Mouse (Mus musculus) cerebellum, postnatal 14 days (tissue): ENCODE measurements at regions not wholly inside any gene's neighbourhood (a gene's known extent, or its start where the extent isn't known, plus 50 kb on each side); places are given as distances from the start of the nearest gene placed in this dataset.
"Not testable (repeated sequence)": the region's sequence is repeated elsewhere in the genome, so short reads cannot be mapped to it uniquely, and the experiment has no call there.

Experiments
- DNase-seq, 2 experiments: peaks; one replicate each; pipeline ENCODE4 v3.0.0; 2021; ENCODE audit warnings: mixed read lengths in 2 of 2

DNA sequence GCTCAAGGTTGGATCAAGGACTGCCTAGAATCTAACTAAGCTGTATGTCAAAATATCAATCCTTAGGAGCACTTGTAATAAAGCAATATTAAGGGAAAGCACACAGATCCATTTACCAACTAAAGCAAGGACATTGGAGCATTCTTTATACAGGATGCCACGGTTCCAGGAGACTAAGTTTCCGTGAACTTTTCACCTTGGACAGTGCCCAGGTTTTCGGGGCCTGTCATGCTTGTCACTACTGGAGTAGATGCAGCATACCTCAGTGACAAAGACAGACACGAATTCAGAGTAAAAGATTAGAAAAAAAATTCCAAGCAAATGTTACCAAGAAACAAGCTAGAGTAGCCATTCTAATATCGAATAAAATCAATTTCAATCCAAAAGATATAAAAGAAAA lies 543.6 kb downstream of the Slitrk5 start:
- DNase-seq = not testable (repeated sequence)

DNA sequence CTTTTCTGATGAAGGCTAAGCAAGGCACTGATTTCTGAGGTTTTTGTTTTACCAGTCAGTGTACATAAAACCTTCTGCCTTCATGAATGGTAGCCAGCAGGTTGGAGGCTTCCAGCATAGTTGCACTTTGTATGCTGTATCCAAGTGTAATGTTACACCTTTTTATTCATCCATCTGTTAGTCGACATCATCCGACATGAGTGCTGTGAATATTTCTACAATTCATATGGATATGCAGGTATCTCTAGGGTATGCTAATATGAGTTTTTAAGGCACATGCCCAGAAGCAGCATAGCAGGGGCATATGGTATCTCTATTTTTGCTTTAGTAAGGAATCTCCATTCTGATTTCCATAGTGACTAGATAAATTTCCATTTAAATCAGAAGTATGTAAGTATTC lies 555.6 kb downstream of the Slitrk5 start:
- no peak for DNase-seq

DNA sequence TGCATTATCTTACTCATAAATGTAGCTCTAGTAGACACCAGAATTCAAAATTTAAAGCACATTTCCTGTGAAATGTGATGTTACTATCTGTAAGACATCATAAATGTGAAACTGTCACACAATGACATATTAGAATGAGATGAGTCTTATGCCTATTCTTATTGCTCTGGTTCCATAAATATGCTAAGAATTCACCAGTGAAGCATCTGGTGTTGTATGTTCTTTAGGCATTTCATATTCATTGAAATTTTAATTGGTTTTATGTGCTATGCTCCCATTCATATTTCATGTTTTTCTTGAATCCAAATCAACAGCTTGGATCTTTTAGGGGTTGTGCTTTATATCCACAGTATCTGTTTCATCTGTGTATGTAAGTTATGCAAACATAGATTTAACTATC lies 564.6 kb downstream of the Slitrk5 start:
- no peak for DNase-seq

- no peak for DNase-seq
Observed at GRCm38 (mm10) chr14:112248165-112248564, 573.3 kb downstream of the Slitrk5 start.

DNA sequence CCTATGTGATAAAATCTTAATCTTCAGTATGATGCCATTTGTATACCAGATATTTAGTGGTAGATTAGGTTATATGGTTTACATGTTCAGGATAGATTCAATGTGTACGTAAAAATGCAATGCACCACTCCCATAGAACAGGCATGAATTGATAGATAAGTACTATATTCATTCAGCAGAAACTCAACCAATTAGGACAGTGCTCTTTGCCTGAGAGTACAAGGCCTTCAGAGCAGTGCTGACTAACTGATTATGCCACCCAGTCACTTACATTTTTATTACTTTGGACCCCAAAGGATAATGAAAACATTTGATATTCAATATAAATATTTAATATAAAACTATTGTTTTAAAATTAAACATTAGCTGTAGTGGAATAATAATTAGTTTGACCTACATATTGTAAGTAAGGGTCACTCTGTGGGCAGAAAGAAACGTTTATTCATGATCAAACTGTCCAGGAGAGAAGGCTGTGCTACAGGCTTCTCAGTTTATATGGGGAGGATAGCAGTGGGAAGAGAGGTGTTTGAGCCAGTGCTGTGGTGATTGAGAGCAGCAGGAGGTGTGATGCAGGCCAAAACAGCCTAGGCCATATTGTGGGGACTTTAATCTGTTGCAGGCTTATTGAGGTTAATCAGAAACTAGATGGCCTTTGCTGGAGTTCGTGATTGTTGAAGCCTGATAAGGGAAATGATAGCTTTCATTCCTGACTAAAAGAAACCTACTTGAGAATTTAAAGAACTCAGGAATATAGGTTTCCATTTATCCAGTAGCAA lies 623.3 kb downstream of the Slitrk5 start:
- DNase-seq = peak in 1 of 2 experiments; percentile 2

DNA sequence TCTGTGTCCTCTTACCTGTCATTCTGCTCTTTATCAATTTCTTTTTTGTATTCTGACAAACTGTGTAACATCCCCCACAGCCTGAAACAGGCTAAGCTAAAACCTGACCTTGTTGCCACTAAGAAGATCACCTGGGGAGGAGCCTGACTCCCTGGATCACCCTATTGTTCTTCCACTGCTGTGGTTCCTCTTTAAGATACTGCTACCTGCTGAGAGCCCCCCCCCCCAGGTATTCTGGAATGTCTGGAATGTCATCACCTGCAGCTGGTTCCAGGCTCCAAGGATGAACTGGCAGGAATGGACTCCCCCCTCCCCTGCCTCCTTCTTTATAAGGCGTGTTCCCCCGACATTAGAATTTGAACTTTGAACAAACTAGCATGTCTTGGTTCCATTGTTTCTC lies 650.7 kb downstream of the Slitrk5 start:
- no peak for DNase-seq
